Mouse (Mus musculus) liver, embryonic 16.5 days (tissue): ENCODE results near the gene Spire2. TPM values are rescaled to one million over a fixed set of nuclear protein-coding genes. Genes with fewer than 3 reads are reported as not detected.

Experiments used
- ATAC-seq: fragments of 200-750 bp; cut with Nextera tagmentation; 2 replicates; pipeline ENCODE4 v1.8.0; 2017; ENCODE audit warnings: low read depth, mild to moderate bottlenecking, moderate number of reproducible peaks, moderate library complexity
- H3K27ac ChIP-seq: fragments of 300-500 bp; sonication (generic); 2 replicates; pipeline ENCODE4 v1.5.1; 2014; ENCODE audit warnings: mild to moderate bottlenecking, low read length
- H3K27me3 ChIP-seq: fragments of 300-500 bp; sonication (generic); 2 replicates; pipeline ENCODE4 v1.6.1; 2014; ENCODE audit warnings: low read depth, low read length, mixed read lengths; ENCODE audit not compliant: control insufficient read depth, insufficient read depth
- H3K36me3 ChIP-seq: fragments of 300-500 bp; sonication (generic); 2 replicates; pipeline ENCODE4 v1.6.1; 2014; ENCODE audit warnings: mild to moderate bottlenecking; ENCODE audit not compliant: control insufficient read depth, insufficient read depth
- H3K4me1 ChIP-seq: fragments of 300-500 bp; sonication (generic); 2 replicates; pipeline ENCODE4 v1.6.1; 2014; ENCODE audit warnings: low read depth, low read length, mixed read lengths; ENCODE audit not compliant: control insufficient read depth
- H3K4me2 ChIP-seq: fragments of 300-500 bp; sonication (generic); 2 replicates; pipeline ENCODE4 v1.6.1; 2014; ENCODE audit warnings: low read depth, low read length, mixed read lengths
- H3K4me3 ChIP-seq: fragments of 300-500 bp; sonication (generic); 2 replicates; pipeline ENCODE4 v1.5.1; 2014; ENCODE audit warnings: low read depth, mild to moderate bottlenecking, low read length
- H3K9ac ChIP-seq: fragments of 300-500 bp; sonication (generic); 2 replicates; pipeline ENCODE4 v1.6.1; 2014; ENCODE audit warnings: low read depth, low read length
- H3K9me3 ChIP-seq: fragments of 300-500 bp; sonication (generic); replicated peaks from 2 replicates; pipeline ENCODE4 v1.6.1; 2016; ENCODE audit warnings: low read length; ENCODE audit not compliant: control insufficient read depth
- WGBS: fragments of 180-500 bp; shearing (Covaris S2); extraction: QIAGEN DNeasy Blood & Tissue Kit; methylation state at CpG from one replicate; pipeline ENCODE4 v1.1.7; 2014; ENCODE audit not compliant: insufficient replicate concordance; 5-methylcytosine and 5-hydroxymethylcytosine counted together
- polyA plus RNA-seq: library from polyadenylated mRNA; unstranded; fragments of >200 nt; fragmentation: Nextera tagmentation; extraction: Ambion mirVana; gene quantifications from 2 replicates; pipeline ENCODE4 v1.2.1, GENCODE M21; 2015

The Spire2 gene
- polyA plus RNA-seq, 1 experiment from 2014 or later: 2.4 TPM

DNA sequence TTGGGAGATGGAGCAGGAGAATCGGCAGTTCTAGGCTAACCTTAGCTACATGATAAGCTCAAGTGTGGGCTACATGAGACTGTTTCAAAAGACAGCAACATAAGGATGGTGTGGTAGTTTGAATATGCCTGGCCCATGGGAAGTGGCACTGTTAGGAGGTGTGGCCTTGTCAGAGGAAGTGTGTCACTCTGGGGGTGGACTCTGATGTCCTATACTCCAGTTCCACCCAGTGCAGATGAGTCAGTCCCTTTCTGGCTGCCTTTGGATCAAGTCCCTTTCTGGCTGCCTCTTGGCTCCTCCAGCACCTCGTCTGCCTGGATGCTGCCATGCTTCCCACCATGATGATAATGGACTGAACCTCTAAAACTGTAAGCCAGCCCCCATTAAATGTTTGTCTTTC lies 39.7 kb upstream of the Spire2 start:
- Histone ChIP-seq H3K27ac (no peak overlapping the region), H3K27me3 (no peaks in the 10 kb centered on the region), H3K9me3 (no peaks in the 10 kb centered on the region), H3K4me1 (no peaks in the 10 kb centered on the region), H3K4me3 (no peak overlapping the region), H3K9ac (no peak overlapping the region), H3K4me2 (no peak overlapping the region), H3K36me3 (peaks cover 6% of the 10 kb centered on the region; the same call in 1 of the 2 replicates)
- ATAC-seq: no peak
- 72% methylated on average over 2 of the region's 2 CpGs for WGBS

- no peak overlapping the region for H3K4me3 ChIP-seq
- H3K4me1 ChIP-seq: no peaks in the 10 kb centered on the region
- H3K9me3 ChIP-seq: no peaks in the 10 kb centered on the region
- no peaks in the 10 kb centered on the region for H3K27me3 ChIP-seq
- no peak overlapping the region for H3K27ac ChIP-seq
- H3K9ac ChIP-seq: no peak overlapping the region
- ATAC-seq: peak; percentile 50; the same call in 1 of the 2 replicates
- peaks cover 6% of the 10 kb centered on the region; the same call in 1 of the 2 replicates for H3K36me3 ChIP-seq
- WGBS: 63% methylated on average over 11 of the region's 11 CpGs
- H3K4me2 ChIP-seq: no peak overlapping the region
Observed at GRCm38 (mm10) chr8:123298301-123298700, 34.2 kb upstream of the Spire2 start.

GRCm38 (mm10) chr8:123308738-123309137 lies 23.8 kb upstream of the Spire2 start:
- Histone ChIP-seq H3K9ac (no peak overlapping the region), H3K9me3 (no peaks in the 10 kb centered on the region), H3K4me2 (no peak overlapping the region), H3K4me1 (no peaks in the 10 kb centered on the region), H3K27ac (no peak overlapping the region), H3K4me3 (no peak overlapping the region), H3K27me3 (no peaks in the 10 kb centered on the region), H3K36me3 (peaks cover 12% of the 10 kb centered on the region)
- ATAC-seq: no peak
- WGBS: 57% methylated on average over 4 of the region's 4 CpGs

GRCm38 (mm10) chr8:123317781-123318466 lies 14.6 kb upstream of the Spire2 start:
- H3K4me2 ChIP-seq: peak overlapping the region; percentile 80
- 0 out of 2 replicates have a peak overlapping the region, but pooled peaks have one; percentile 31 for H3K27ac ChIP-seq
- WGBS: 3% methylated on average over 21 of the region's 21 CpGs
- H3K4me1 ChIP-seq: peaks cover 18% of the 10 kb centered on the region
- no peaks in the 10 kb centered on the region for H3K9me3 ChIP-seq
- H3K36me3 ChIP-seq: no peaks in the 10 kb centered on the region
- ATAC-seq: peak; percentile 79
- H3K9ac ChIP-seq: peak overlapping the region; percentile 77
- no peaks in the 10 kb centered on the region for H3K27me3 ChIP-seq
- peak overlapping the region; percentile 86 for H3K4me3 ChIP-seq

- Histone ChIP-seq H3K9me3 (no peaks in the 10 kb centered on the region), H3K4me2 (peak within 1 kb of the TSS; percentile 80), H3K27ac (peak within 1 kb of the TSS; percentile 67), H3K36me3 (no peaks in the 10 kb centered on the region), H3K4me1 (peaks cover 18% of the 10 kb centered on the region), H3K4me3 (peak within 1 kb of the TSS; percentile 86), H3K9ac (peak within 1 kb of the TSS; percentile 77), H3K27me3 (no peaks in the 10 kb centered on the region)
- under 1% methylated on average over 24 of the region's 24 CpGs for WGBS
- peak; percentile 100 for ATAC-seq
Observed at GRCm38 (mm10) chr8:123318467-123318911, 14.0 kb upstream of the Spire2 start, which contains the start of gene Fanca. Fanca (minus strand) TSS chr8:123318576.

DNA sequence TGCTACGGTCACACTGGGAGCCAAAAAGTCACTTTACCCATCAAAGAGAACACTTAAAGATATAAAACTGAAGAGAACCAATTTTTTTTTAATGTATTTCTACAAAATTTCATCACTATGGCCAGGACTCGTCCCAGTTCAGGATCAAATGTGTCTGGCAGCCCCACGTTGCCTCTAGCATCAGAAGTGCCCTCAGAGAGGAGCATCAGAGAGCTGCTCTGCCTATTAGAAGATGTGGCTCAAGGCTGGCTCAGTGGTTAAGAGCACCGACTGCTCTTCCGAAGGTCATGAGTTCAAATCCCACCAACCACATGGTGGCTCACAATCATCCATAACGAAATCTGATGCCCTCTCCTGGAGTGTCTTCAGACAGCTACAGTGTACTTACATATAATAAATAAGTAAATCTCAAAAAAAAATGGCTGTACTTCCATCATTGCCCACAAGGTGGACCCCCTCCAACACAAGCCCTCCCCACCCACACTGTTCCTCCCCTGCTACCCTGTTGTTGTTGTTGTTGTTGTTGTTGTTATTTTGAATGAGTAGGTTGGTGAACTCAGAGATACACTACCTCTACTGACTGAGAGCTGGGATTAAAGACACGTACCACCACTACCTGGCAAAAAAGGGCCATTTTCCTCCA lies 12.9 kb upstream of the Spire2 start:
- H3K4me2 ChIP-seq: peak overlapping the region; percentile 80; the same call in 1 of the 2 replicates
- H3K27me3 ChIP-seq: no peaks in the 10 kb centered on the region
- ATAC-seq: no peak
- no peaks in the 10 kb centered on the region for H3K9me3 ChIP-seq
- H3K36me3 ChIP-seq: no peaks in the 10 kb centered on the region
- H3K9ac ChIP-seq: no peak overlapping the region
- H3K4me3 ChIP-seq: no peak overlapping the region
- peaks cover 18% of the 10 kb centered on the region for H3K4me1 ChIP-seq
- 21% methylated on average over 7 of the region's 7 CpGs for WGBS
- H3K27ac ChIP-seq: no peak overlapping the region; the same call in 1 of the 2 replicates

GRCm38 (mm10) chr8:123328552-123328951 lies 4.0 kb upstream of the Spire2 start:
- H3K4me1 ChIP-seq: peaks cover 23% of the 10 kb centered on the region
- no peak for ATAC-seq
- no peaks in the 10 kb centered on the region for H3K9me3 ChIP-seq
- 0 out of 2 replicates have a peak, but pooled peaks cover 2% of the 10 kb centered on the region for H3K27me3 ChIP-seq
- H3K4me3 ChIP-seq: no peak overlapping the region
- no peaks in the 10 kb centered on the region for H3K36me3 ChIP-seq
- H3K27ac ChIP-seq: no peak overlapping the region
- no peak overlapping the region for H3K4me2 ChIP-seq
- no peak overlapping the region for H3K9ac ChIP-seq
- 79% methylated on average over 2 of the region's 2 CpGs for WGBS

- peaks cover 6% of the 10 kb centered on the region for H3K27me3 ChIP-seq
- no peak for ATAC-seq
- H3K27ac ChIP-seq: no peak overlapping the region
- peaks cover 29% of the 10 kb centered on the region for H3K4me1 ChIP-seq
- H3K4me2 ChIP-seq: no peak overlapping the region
- no peaks in the 10 kb centered on the region for H3K36me3 ChIP-seq
- 6% methylated on average over 4 of the region's 4 CpGs for WGBS
- H3K9me3 ChIP-seq: no peaks in the 10 kb centered on the region
- no peak overlapping the region for H3K9ac ChIP-seq
- no peak overlapping the region for H3K4me3 ChIP-seq
Observed at GRCm38 (mm10) chr8:123329350-123329749, 3.2 kb upstream of the Spire2 start.

DNA sequence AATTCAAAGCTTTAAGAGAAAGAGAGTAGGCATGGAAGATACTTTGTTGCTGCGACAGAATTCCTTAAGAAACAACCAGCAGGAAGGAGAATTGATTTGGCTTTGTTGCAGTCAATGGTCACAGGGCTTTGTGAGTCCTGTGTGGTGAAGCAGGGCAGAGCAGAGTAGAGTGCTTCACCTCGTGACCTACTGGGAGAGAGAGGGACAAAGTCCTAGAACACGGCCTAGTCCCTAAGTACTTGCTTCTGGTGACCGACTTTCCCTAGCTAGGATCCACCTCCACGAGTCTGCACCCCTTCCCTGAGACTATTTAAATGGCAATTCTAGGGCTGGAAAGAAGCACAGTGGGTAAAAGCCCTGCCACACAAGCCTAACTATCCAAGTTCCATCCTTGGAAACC lies 2.6 kb upstream of the Spire2 start:
- H3K9ac ChIP-seq: no peak overlapping the region
- no peak overlapping the region for H3K27ac ChIP-seq
- H3K27me3 ChIP-seq: peaks cover 6% of the 10 kb centered on the region

More for the DNA sequence above, 2.6 kb upstream of the Spire2 start:
- Histone ChIP-seq H3K4me1 (peaks cover 29% of the 10 kb centered on the region), H3K4me2 (no peak overlapping the region), H3K9me3 (no peaks in the 10 kb centered on the region), H3K4me3 (no peak overlapping the region), H3K36me3 (no peaks in the 10 kb centered on the region)
- no peak for ATAC-seq
- 55% methylated on average over 5 of the region's 5 CpGs for WGBS
